Mouse (Mus musculus) heart, embryonic 15.5 days (tissue): ENCODE results near the gene Foxn3. TPM values are rescaled to one million over a fixed set of nuclear protein-coding genes. Genes with fewer than 3 reads are reported as not detected.

ENCODE experiments used
- ATAC-seq: fragments of 200-750 bp; cut with Nextera tagmentation; replicated peaks from 2 replicates; pipeline ENCODE4 v1.8.0; 2017; ENCODE audit warnings: low read depth, moderate TSS enrichment; ENCODE audit not compliant: insufficient number of reproducible peaks, insufficient read depth, low FRiP score
- H3K27ac ChIP-seq: fragments of 300-500 bp; sonication (generic); 2 replicates; pipeline ENCODE4 v1.5.1; 2015; ENCODE audit warnings: mild to moderate bottlenecking, inconsistent platforms
- H3K27me3 ChIP-seq: fragments of 300-500 bp; sonication (generic); 2 replicates; pipeline ENCODE4 v1.6.1; 2015; ENCODE audit warnings: inconsistent platforms
- H3K36me3 ChIP-seq: fragments of 300-500 bp; sonication (generic); 2 replicates; pipeline ENCODE4 v1.6.1; 2015; ENCODE audit warnings: mild to moderate bottlenecking, inconsistent platforms
- H3K4me1 ChIP-seq: fragments of 300-500 bp; sonication (generic); replicated peaks from 2 replicates; pipeline ENCODE4 v1.6.1; 2015; ENCODE audit warnings: inconsistent platforms
- H3K4me2 ChIP-seq: fragments of 300-500 bp; sonication (generic); 2 replicates; pipeline ENCODE4 v1.6.1; 2015; ENCODE audit warnings: inconsistent platforms, mild to moderate bottlenecking, moderate library complexity
- H3K4me3 ChIP-seq: fragments of 300-500 bp; sonication (generic); 2 replicates; pipeline ENCODE4 v1.5.1; 2015; ENCODE audit warnings: mild to moderate bottlenecking, inconsistent platforms
- H3K9ac ChIP-seq: fragments of 300-500 bp; sonication (generic); 2 replicates; pipeline ENCODE4 v1.6.1; 2015; ENCODE audit warnings: mild to moderate bottlenecking, inconsistent platforms
- H3K9me3 ChIP-seq: fragments of 300-500 bp; sonication (generic); replicated peaks from 2 replicates; pipeline ENCODE4 v1.6.1; 2016; ENCODE audit warnings: inconsistent platforms
- WGBS: fragments of 180-500 bp; shearing (Covaris S2); methylation state at CpG from one replicate; pipeline ENCODE4 v1.1.7; 2015; ENCODE audit warnings: mixed read lengths; 5-methylcytosine and 5-hydroxymethylcytosine counted together
- polyA plus RNA-seq: library from polyadenylated mRNA; unstranded; fragments of >200 nt; fragmentation: Nextera tagmentation; extraction: Ambion mirVana; gene quantifications from 2 replicates; pipeline ENCODE4 v1.2.1, GENCODE M21; 2015

The Foxn3 gene
- polyA plus RNA-seq, 1 experiment from 2014 or later, result 57.5 TPM

GRCm38 (mm10) chr12:99544262-99545128, 18.9 kb downstream of the Foxn3 start:
- no peak for ATAC-seq
- Histone ChIP-seq H3K9ac (no peak overlapping the region), H3K4me1 (peaks cover 12% of the 10 kb centered on the region; the same call in 1 of the 2 replicates), H3K36me3 (no peaks in the 10 kb centered on the region), H3K27ac (peak overlapping the region; percentile 1; the same call in 1 of the 2 replicates), H3K4me2 (peak overlapping the region; percentile 28; the same call in 1 of the 2 replicates), H3K27me3 (no peaks in the 10 kb centered on the region), H3K9me3 (no peaks in the 10 kb centered on the region), H3K4me3 (no peak overlapping the region)
- 49% methylated on average over 15 of the region's 15 CpGs for WGBS

- 97% methylated on average over 7 of the region's 7 CpGs for WGBS
- no peak overlapping the region for H3K4me2 ChIP-seq
- no peaks in the 10 kb centered on the region for H3K27me3 ChIP-seq
- no peak overlapping the region for H3K4me3 ChIP-seq
- no peak overlapping the region for H3K27ac ChIP-seq
- H3K9ac ChIP-seq, result no peak overlapping the region
- peaks cover 12% of the 10 kb centered on the region; the same call in 1 of the 2 replicates for H3K4me1 ChIP-seq
- H3K9me3 ChIP-seq, result no peaks in the 10 kb centered on the region
- no peaks in the 10 kb centered on the region for H3K36me3 ChIP-seq
- ATAC-seq, result no peak
Observed at GRCm38 (mm10) chr12:99543421-99544195, 19.8 kb downstream of the Foxn3 start.

- Histone ChIP-seq H3K27me3 (no peaks in the 10 kb centered on the region), H3K4me2 (no peak overlapping the region), H3K9me3 (peaks cover 12% of the 10 kb centered on the region; the same call in 1 of the 2 replicates), H3K4me3 (no peak overlapping the region), H3K36me3 (no peaks in the 10 kb centered on the region), H3K9ac (no peak overlapping the region), H3K27ac (no peak overlapping the region), H3K4me1 (peaks cover 9% of the 10 kb centered on the region; the same call in 1 of the 2 replicates)
- no peak for ATAC-seq
- 87% methylated on average over 4 of the region's 4 CpGs for WGBS
Observed at GRCm38 (mm10) chr12:99540201-99540600, 23.2 kb downstream of the Foxn3 start.

GRCm38 (mm10) chr12:99537316-99537715, 26.1 kb downstream of the Foxn3 start:
- Histone ChIP-seq H3K4me3 (no peak overlapping the region), H3K4me1 (no peaks in the 10 kb centered on the region), H3K9ac (no peak overlapping the region), H3K9me3 (peaks cover 12% of the 10 kb centered on the region; the same call in 1 of the 2 replicates), H3K27ac (no peak overlapping the region), H3K4me2 (no peak overlapping the region), H3K27me3 (no peaks in the 10 kb centered on the region), H3K36me3 (no peaks in the 10 kb centered on the region)
- no peak for ATAC-seq
- WGBS, result 86% methylated on average over 6 of the region's 6 CpGs

GRCm38 (mm10) chr12:99536426-99536825, 27.0 kb downstream of the Foxn3 start:
- WGBS, result 93% methylated on average over 5 of the region's 5 CpGs
- no peak for ATAC-seq

GRCm38 (mm10) chr12:99532342-99532741, 31.0 kb downstream of the Foxn3 start:
- Histone ChIP-seq H3K4me1 (peaks cover 24% of the 10 kb centered on the region), H3K9me3 (peaks cover 12% of the 10 kb centered on the region; the same call in 1 of the 2 replicates), H3K36me3 (no peaks in the 10 kb centered on the region), H3K4me3 (no peak overlapping the region), H3K4me2 (no peak overlapping the region), H3K27ac (no peak overlapping the region), H3K27me3 (no peaks in the 10 kb centered on the region), H3K9ac (no peak overlapping the region)
- WGBS, result 82% methylated on average over 7 of the region's 7 CpGs
- no peak for ATAC-seq

More at GRCm38 (mm10) chr12:99536426-99536825, 27.0 kb downstream of the Foxn3 start:
- Histone ChIP-seq H3K9ac (no peak overlapping the region), H3K4me3 (no peak overlapping the region), H3K27ac (no peak overlapping the region), H3K27me3 (no peaks in the 10 kb centered on the region), H3K4me2 (no peak overlapping the region), H3K4me1 (no peaks in the 10 kb centered on the region), H3K9me3 (peaks cover 12% of the 10 kb centered on the region; the same call in 1 of the 2 replicates), H3K36me3 (no peaks in the 10 kb centered on the region)

- peak; percentile 76 for ATAC-seq
- peak overlapping the region; percentile 23; the same call in 1 of the 2 replicates for H3K4me2 ChIP-seq
- H3K27me3 ChIP-seq, result no peaks in the 10 kb centered on the region
- peak overlapping the region; percentile 43 for H3K27ac ChIP-seq
- no peak overlapping the region for H3K9ac ChIP-seq
- peaks cover 33% of the 10 kb centered on the region for H3K4me1 ChIP-seq
- H3K9me3 ChIP-seq, result no peaks in the 10 kb centered on the region
- H3K36me3 ChIP-seq, result no peaks in the 10 kb centered on the region
- H3K4me3 ChIP-seq, result no peak overlapping the region
- 45% methylated on average over 17 of the region's 17 CpGs for WGBS
Observed at GRCm38 (mm10) chr12:99529687-99530411, 33.5 kb downstream of the Foxn3 start.

- H3K9me3 ChIP-seq, result no peaks in the 10 kb centered on the region
- no peak overlapping the region for H3K9ac ChIP-seq
- 74% methylated on average over 5 of the region's 5 CpGs for WGBS
- peaks cover 33% of the 10 kb centered on the region for H3K4me1 ChIP-seq
- H3K4me2 ChIP-seq, result no peak overlapping the region
- peak overlapping the region; percentile 43; the same call in 1 of the 2 replicates for H3K27ac ChIP-seq
- ATAC-seq, result no peak
- H3K36me3 ChIP-seq, result no peaks in the 10 kb centered on the region
- H3K4me3 ChIP-seq, result no peak overlapping the region
- H3K27me3 ChIP-seq, result no peaks in the 10 kb centered on the region
Observed at GRCm38 (mm10) chr12:99528958-99529357, 34.4 kb downstream of the Foxn3 start.

GRCm38 (mm10) chr12:99527452-99527851, 35.9 kb downstream of the Foxn3 start:
- WGBS, result 75% methylated on average over 6 of the region's 6 CpGs
- Histone ChIP-seq H3K4me2 (no peak overlapping the region), H3K27ac (no peak overlapping the region), H3K4me1 (peaks cover 33% of the 10 kb centered on the region), H3K27me3 (no peaks in the 10 kb centered on the region), H3K9ac (no peak overlapping the region), H3K9me3 (no peaks in the 10 kb centered on the region), H3K36me3 (no peaks in the 10 kb centered on the region), H3K4me3 (no peak overlapping the region)
- no peak for ATAC-seq

GRCm38 (mm10) chr12:99526571-99527140, 36.7 kb downstream of the Foxn3 start:
- Histone ChIP-seq H3K27ac (no peak overlapping the region), H3K27me3 (no peaks in the 10 kb centered on the region), H3K4me1 (peaks cover 33% of the 10 kb centered on the region), H3K9ac (no peak overlapping the region), H3K4me3 (no peak overlapping the region), H3K9me3 (no peaks in the 10 kb centered on the region), H3K4me2 (no peak overlapping the region), H3K36me3 (no peaks in the 10 kb centered on the region)
- no peak; the same call in 1 of the 2 replicates for ATAC-seq
- WGBS, result 57% methylated on average over 9 of the region's 9 CpGs
